ENCODE assay signal across 20 mouse cellular contexts in genomic region chr3:52653006-52653405, GRCm38 (mm10).
"Had no signal": no experiment of that assay in that cellular context is flagged by ENCODE, and none has a peak within 500 bp of the region (broad histone marks: within the 10 kb centered on the region; RNA-seq: fewer than 3 reads in every experiment).

No protein-coding gene starts in this region.

- H3K9ac ChIP-seq: limb, embryonic 13.5 days; liver, embryonic 13.5 days; lung, embryonic 14.5 days; midbrain, embryonic 12.5 days; midbrain, embryonic 15.5 days; neural tube, embryonic 12.5 days; neural tube, embryonic 15.5 days; stomach, embryonic 15.5 days had no signal

- H3K36me3 ChIP-seq: limb, embryonic 10.5 days; limb, embryonic 13.5 days; liver, embryonic 13.5 days; midbrain, embryonic 12.5 days; midbrain, embryonic 15.5 days; neural tube, embryonic 12.5 days; neural tube, embryonic 15.5 days; stomach, embryonic 15.5 days had no signal

- ATAC-seq: inflammation-experienced regulatory T-cells, adult 6 months; midbrain, embryonic 15.5 days had no signal

- H3K4me2 ChIP-seq: limb, embryonic 13.5 days; liver, embryonic 13.5 days; lung, embryonic 14.5 days; midbrain, embryonic 12.5 days; midbrain, embryonic 15.5 days; neural tube, embryonic 12.5 days; neural tube, embryonic 15.5 days; stomach, embryonic 15.5 days had no signal

- H3K27me3 ChIP-seq: limb, embryonic 13.5 days; liver, embryonic 13.5 days; midbrain, embryonic 12.5 days; neural tube, embryonic 12.5 days; neural tube, embryonic 15.5 days; stomach, embryonic 15.5 days had no signal

- H3K4me1 ChIP-seq: liver, embryonic 13.5 days; midbrain, embryonic 12.5 days; midbrain, embryonic 15.5 days; neural tube, embryonic 12.5 days; neural tube, embryonic 15.5 days; stomach, embryonic 15.5 days had no signal

- H3K27ac ChIP-seq: limb, embryonic 10.5 days; limb, embryonic 13.5 days; liver, embryonic 13.5 days; midbrain, embryonic 12.5 days; midbrain, embryonic 15.5 days; neural tube, embryonic 12.5 days; neural tube, embryonic 15.5 days; stomach, embryonic 15.5 days had no signal

- H3K9me3 ChIP-seq: limb, embryonic 10.5 days; limb, embryonic 13.5 days; liver, embryonic 13.5 days; midbrain, embryonic 15.5 days; neural tube, embryonic 12.5 days; neural tube, embryonic 15.5 days; stomach, embryonic 15.5 days had no signal

- H3K4me3 ChIP-seq: limb, embryonic 10.5 days; limb, embryonic 13.5 days; liver, embryonic 13.5 days; midbrain, embryonic 12.5 days; midbrain, embryonic 15.5 days; neural tube, embryonic 12.5 days; neural tube, embryonic 15.5 days; stomach, embryonic 15.5 days had no signal

- DNase-seq: kidney, adult 18-20 months; kidney, postnatal 14 days; kidney, postnatal 4 days; layer of hippocampus, adult 9-11 months; liver, embryonic 13.5 days; lung, embryonic 14.5 days; lung, postnatal 10 days; lung, postnatal 4 days; right cerebral cortex, adult 18-20 months; right cerebral cortex, postnatal 14 days; spleen, adult 18-20 months; thymus, postnatal 25 days had no signal
